Mouse (Mus musculus): ENCODE measurements around the gene Gm20489. TPM values are rescaled to one million over a fixed set of nuclear protein-coding genes. Genes with fewer than 3 reads are reported as not detected.
A peak's percentile ranks its signal among the peaks of the same experiment; 100 is the strongest.

The Gm20489 gene
- polyA plus RNA-seq (2015; fragmentation: Nextera tagmentation; extraction: Ambion mirVana), result not detected in 2 replicates

GRCm38 (mm10) chrX:101268755-101269124 is at the start of gene Gm20489:
Gene Gm20489 (minus strand): TSS chrX:101269023.
- ATAC-seq, result no peak
- WGBS (ENCODE audit: insufficient replicate concordance), result 40% methylated on average over 3 of the region's 3 CpGs
- DNase-seq, result no peak
- Histone ChIP-seq H3K4me3 (ENCODE audit: low read depth, low read length) (peak within 1 kb of the TSS; percentile 17; the same call in 1 of the 2 replicates), H3K27me3 (ENCODE audit: insufficient read depth, low read length) (no peaks in the 10 kb centered on the region), H3K9me3 (ENCODE audit: low read length) (no peaks in the 10 kb centered on the region), H3K4me2 (ENCODE audit: low read depth, low read length) (peak within 1 kb of the TSS; percentile 52), H3K27ac (ENCODE audit: low read depth) (no peak within 1 kb of the TSS), H3K36me3 (replicated peaks; ENCODE audit: insufficient read depth, low read length) (no peaks in the 10 kb centered on the region), H3K9ac (replicated peaks) (no peak within 1 kb of the TSS), H3K4me1 (ENCODE audit: insufficient read depth) (no peaks in the 10 kb centered on the region)
- TF ChIP-seq EP300 (IDR thresholded peaks at IDR 0.05; ENCODE audit: low read depth) (no peak), CTCF (IDR thresholded peaks at IDR 0.05; ENCODE audit: low read depth) (no peak)

- no peak for TF ChIP-seq CTCF (IDR thresholded peaks at IDR 0.05; ENCODE audit: low read depth)
- TF ChIP-seq EP300 (IDR thresholded peaks at IDR 0.05; ENCODE audit: low read depth), result no peak
- peaks cover 2% of the 10 kb centered on the region for H3K27me3 ChIP-seq (ENCODE audit: insufficient read depth, low read length)
These were observed 45.0 kb upstream of the Gm20489 start for GRCm38 (mm10) chrX:101313625-101314359.

GRCm38 (mm10) chrX:101309299-101309698 is 40.5 kb upstream of the Gm20489 start:
- DNase-seq, result no peak
- 89% methylated on average over 5 of the region's 5 CpGs for WGBS (ENCODE audit: insufficient replicate concordance)

More at GRCm38 (mm10) chrX:101313625-101314359, 45.0 kb upstream of the Gm20489 start:
- no peak overlapping the region for H3K9ac ChIP-seq (replicated peaks)
- H3K27ac ChIP-seq (ENCODE audit: low read depth), result no peak overlapping the region
- no peak overlapping the region for H3K4me3 ChIP-seq (ENCODE audit: low read depth, low read length)
- no peak overlapping the region for H3K4me2 ChIP-seq (ENCODE audit: low read depth, low read length)
- ATAC-seq, result no peak
- DNase-seq, result no peak
- no peaks in the 10 kb centered on the region for H3K36me3 ChIP-seq (replicated peaks; ENCODE audit: insufficient read depth, low read length)
- 34% methylated on average over 6 of the region's 6 CpGs for WGBS (ENCODE audit: insufficient replicate concordance)
- no peaks in the 10 kb centered on the region for H3K4me1 ChIP-seq (ENCODE audit: insufficient read depth)
- H3K9me3 ChIP-seq (ENCODE audit: low read length), result no peaks in the 10 kb centered on the region

GRCm38 (mm10) chrX:101304646-101305045 is 35.8 kb upstream of the Gm20489 start:
- no peak for ATAC-seq
- H3K27me3 ChIP-seq (ENCODE audit: insufficient read depth, low read length), result peaks cover 9% of the 10 kb centered on the region; the same call in 1 of the 2 replicates

More at GRCm38 (mm10) chrX:101309299-101309698, 40.5 kb upstream of the Gm20489 start:
- H3K27me3 ChIP-seq (ENCODE audit: insufficient read depth, low read length), result peaks cover 6% of the 10 kb centered on the region
- TF ChIP-seq CTCF (IDR thresholded peaks at IDR 0.05; ENCODE audit: low read depth), result no peak
- TF ChIP-seq EP300 (IDR thresholded peaks at IDR 0.05; ENCODE audit: low read depth), result no peak
- no peaks in the 10 kb centered on the region for H3K9me3 ChIP-seq (ENCODE audit: low read length)
- no peak for ATAC-seq
- no peaks in the 10 kb centered on the region for H3K36me3 ChIP-seq (replicated peaks; ENCODE audit: insufficient read depth, low read length)
- H3K9ac ChIP-seq (replicated peaks), result no peak overlapping the region
- H3K4me1 ChIP-seq (ENCODE audit: insufficient read depth), result no peaks in the 10 kb centered on the region
- no peak overlapping the region for H3K4me3 ChIP-seq (ENCODE audit: low read depth, low read length)
- H3K27ac ChIP-seq (ENCODE audit: low read depth), result no peak overlapping the region
- H3K4me2 ChIP-seq (ENCODE audit: low read depth, low read length), result no peak overlapping the region

GRCm38 (mm10) chrX:101301654-101302053 is 32.8 kb upstream of the Gm20489 start:
- Histone ChIP-seq H3K4me3 (ENCODE audit: low read depth, low read length) (no peak overlapping the region), H3K4me1 (ENCODE audit: insufficient read depth) (no peaks in the 10 kb centered on the region), H3K27me3 (ENCODE audit: insufficient read depth, low read length) (peaks cover 9% of the 10 kb centered on the region; the same call in 1 of the 2 replicates), H3K9ac (replicated peaks) (no peak overlapping the region), H3K4me2 (ENCODE audit: low read depth, low read length) (no peak overlapping the region), H3K27ac (ENCODE audit: low read depth) (no peak overlapping the region), H3K36me3 (replicated peaks; ENCODE audit: insufficient read depth, low read length) (no peaks in the 10 kb centered on the region; the same call in 1 of the 2 replicates), H3K9me3 (ENCODE audit: low read length) (no peaks in the 10 kb centered on the region)
- no peak for DNase-seq
- TF ChIP-seq CTCF (IDR thresholded peaks at IDR 0.05; ENCODE audit: low read depth), result no peak
- no peak for TF ChIP-seq EP300 (IDR thresholded peaks at IDR 0.05; ENCODE audit: low read depth)
- 79% methylated on average over 9 of the region's 9 CpGs for whole genome bisulfite sequencing (ENCODE audit: insufficient replicate concordance)
- no peak for ATAC-seq

More at GRCm38 (mm10) chrX:101304646-101305045, 35.8 kb upstream of the Gm20489 start:
- H3K27ac ChIP-seq (ENCODE audit: low read depth), result no peak overlapping the region
- no peaks in the 10 kb centered on the region for H3K36me3 ChIP-seq (replicated peaks; ENCODE audit: insufficient read depth, low read length)
- H3K9ac ChIP-seq (replicated peaks), result no peak overlapping the region
- H3K4me3 ChIP-seq (ENCODE audit: low read depth, low read length), result no peak overlapping the region
- no peak for DNase-seq
- H3K4me1 ChIP-seq (ENCODE audit: insufficient read depth), result no peaks in the 10 kb centered on the region
- 70% methylated on average over 2 of the region's 2 CpGs for WGBS (ENCODE audit: insufficient replicate concordance)
- no peaks in the 10 kb centered on the region for H3K9me3 ChIP-seq (ENCODE audit: low read length)
- TF ChIP-seq EP300 (IDR thresholded peaks at IDR 0.05; ENCODE audit: low read depth) (no peak), CTCF (IDR thresholded peaks at IDR 0.05; ENCODE audit: low read depth) (no peak)
- H3K4me2 ChIP-seq (ENCODE audit: low read depth, low read length), result no peak overlapping the region

- Histone ChIP-seq H3K9ac (replicated peaks) (no peak overlapping the region), H3K9me3 (ENCODE audit: low read length) (no peaks in the 10 kb centered on the region), H3K4me3 (ENCODE audit: low read depth, low read length) (no peak overlapping the region), H3K36me3 (replicated peaks; ENCODE audit: insufficient read depth, low read length) (no peaks in the 10 kb centered on the region; the same call in 1 of the 2 replicates), H3K4me2 (ENCODE audit: low read depth, low read length) (no peak overlapping the region), H3K27ac (ENCODE audit: low read depth) (no peak overlapping the region), H3K27me3 (ENCODE audit: insufficient read depth, low read length) (peaks cover 9% of the 10 kb centered on the region; the same call in 1 of the 2 replicates), H3K4me1 (ENCODE audit: insufficient read depth) (no peaks in the 10 kb centered on the region)
- 48% methylated on average over 13 of the region's 13 CpGs for WGBS (ENCODE audit: insufficient replicate concordance)
- no peak for DNase-seq
- ATAC-seq, result no peak
- TF ChIP-seq EP300 (IDR thresholded peaks at IDR 0.05; ENCODE audit: low read depth), result no peak
- no peak for TF ChIP-seq CTCF (IDR thresholded peaks at IDR 0.05; ENCODE audit: low read depth)
These were observed 31.7 kb upstream of the Gm20489 start for GRCm38 (mm10) chrX:101300427-101301030.
